Mouse (Mus musculus) limb, embryonic 14.5 days (tissue): Measurements from ENCODE around the gene Gm17359. TPM values are rescaled to one million over a fixed set of nuclear protein-coding genes. Genes with fewer than 3 reads are reported as not detected.

Experiments used
- ATAC-seq: fragments of 200-750 bp; cut with Nextera tagmentation; 2 replicates; pipeline ENCODE4 v1.8.0; 2017; ENCODE audit warnings: low read depth, moderate number of reproducible peaks, moderate TSS enrichment; ENCODE audit not compliant: low FRiP score
- DNase-seq: peaks from one replicate; pipeline ENCODE4 v3.0.0-alpha.2; 2015; ENCODE audit warnings: low spot score
- H3K27ac ChIP-seq: fragments of 300-500 bp; sonication (generic); replicated peaks from 2 replicates; pipeline ENCODE4 v1.5.1; 2014; ENCODE audit warnings: low read depth, mild to moderate bottlenecking, low read length, moderate library complexity, mixed read lengths
- H3K27me3 ChIP-seq: fragments of 300-500 bp; sonication (generic); 2 replicates; pipeline ENCODE4 v1.6.1; 2014; ENCODE audit warnings: low read length, mixed read lengths; ENCODE audit not compliant: control insufficient read depth, insufficient read depth
- H3K36me3 ChIP-seq: fragments of 300-500 bp; sonication (generic); 2 replicates; pipeline ENCODE4 v1.6.1; 2014; ENCODE audit warnings: mild to moderate bottlenecking, low read length, moderate library complexity, mixed read lengths; ENCODE audit not compliant: control insufficient read depth, insufficient read depth
- H3K4me1 ChIP-seq: fragments of 300-500 bp; sonication (generic); 2 replicates; pipeline ENCODE4 v1.6.1; 2014; ENCODE audit warnings: antibody characterized with exemption, low read length, mixed read lengths; ENCODE audit not compliant: control insufficient read depth, insufficient read depth
- H3K4me2 ChIP-seq: fragments of 300-500 bp; sonication (generic); replicated peaks from 2 replicates; pipeline ENCODE4 v1.6.1; 2014; ENCODE audit warnings: low read depth, mild to moderate bottlenecking, low read length, moderate library complexity; ENCODE audit not compliant: severe bottlenecking
- H3K4me3 ChIP-seq: fragments of 300-500 bp; sonication (generic); replicated peaks from 2 replicates; pipeline ENCODE4 v1.5.1; 2014; ENCODE audit warnings: low read length
- H3K9ac ChIP-seq: fragments of 300-500 bp; sonication (generic); 2 replicates; pipeline ENCODE4 v1.6.1; 2014; ENCODE audit warnings: mild to moderate bottlenecking, low read depth, low read length, moderate library complexity; ENCODE audit not compliant: severe bottlenecking
- H3K9me3 ChIP-seq: fragments of 300-500 bp; sonication (generic); 2 replicates; pipeline ENCODE4 v1.6.1; 2016; ENCODE audit warnings: low read length; ENCODE audit not compliant: control insufficient read depth
- POLR2A ChIP-seq: fragments of 200-500 bp; IDR thresholded peaks from 2 replicates; pipeline ENCODE4 v1.8.0; 2012; ENCODE audit warnings: inconsistent platforms, mild to moderate bottlenecking, moderate library complexity, borderline replicate concordance; ENCODE audit not compliant: insufficient read depth, insufficient read length; ENCODE audit errors: extremely low read depth
- WGBS: fragments of 180-500 bp; shearing (Covaris S2); extraction: QIAGEN DNeasy Blood & Tissue Kit; methylation state at CpG from one replicate; pipeline ENCODE4 v1.1.7; 2014; 5-methylcytosine and 5-hydroxymethylcytosine counted together
- polyA plus RNA-seq, 2 experiments: library from polyadenylated mRNA; depleted of rRNA in 1 of 2; stranded (reverse) in 1 of 2; unstranded in 1 of 2; fragments of >200 nt; fragmentation: Nextera tagmentation in 1 of 2; extraction: Ambion mirVana in 1 of 2; gene quantifications; 2 replicates each; pipeline versions ENCODE4 v1.2.1 to v1.2.3; 2012 to 2014

Gm17359 gene
- polyA plus RNA-seq, 2 experiments, result not detected

- DNase-seq, result no peak
- H3K4me3 ChIP-seq, result no peak overlapping the region
- no peak overlapping the region for H3K4me2 ChIP-seq
- 33% methylated on average over 4 of the region's 4 CpGs for WGBS
- no peak overlapping the region for H3K9ac ChIP-seq
- no peak overlapping the region for H3K27ac ChIP-seq
- H3K27me3 ChIP-seq, result no peaks in the 10 kb centered on the region
- H3K9me3 ChIP-seq, result no peaks in the 10 kb centered on the region
- no peaks in the 10 kb centered on the region for H3K36me3 ChIP-seq
- no peak for ATAC-seq
- 0 out of 2 replicates have a peak, but pooled peaks cover 4% of the 10 kb centered on the region for H3K4me1 ChIP-seq
- no peak for TF ChIP-seq POLR2A
Measured at GRCm38 (mm10) chr3:79408546-79408945, 72.1 kb downstream of the Gm17359 start.

DNA sequence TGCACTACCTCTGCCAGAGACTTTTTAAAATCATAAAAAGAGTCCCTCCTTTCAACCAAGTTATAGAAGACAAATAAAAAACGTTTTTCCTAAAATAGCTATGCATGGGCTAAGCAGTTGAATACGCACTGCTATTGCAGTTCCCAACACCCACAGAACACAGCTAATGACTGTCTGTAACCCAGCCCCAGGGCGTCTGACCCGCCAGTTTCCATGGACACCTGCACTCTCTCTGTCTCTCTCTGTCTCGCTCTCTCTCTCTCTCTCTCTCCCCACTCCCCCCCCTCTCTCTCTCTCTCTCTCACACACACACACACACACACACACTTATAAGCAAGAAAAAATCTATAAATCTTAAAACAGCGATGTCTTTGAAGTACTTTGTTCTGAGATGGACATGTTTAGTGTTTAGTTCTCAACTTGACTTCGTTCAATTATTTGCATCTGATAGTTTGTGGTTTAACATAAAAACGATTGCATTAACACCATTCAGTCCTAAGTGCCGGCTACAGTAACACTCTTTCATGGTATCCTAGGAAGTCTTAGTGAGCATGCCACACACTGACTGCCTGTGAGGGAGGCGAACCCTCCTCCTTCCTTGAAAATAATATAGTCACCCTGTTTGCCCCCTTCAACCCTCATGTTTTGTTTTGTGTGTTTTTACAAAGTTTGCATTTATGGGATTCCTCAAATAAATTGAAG, 73.6 kb downstream of the Gm17359 start:
- H3K27ac ChIP-seq, result no peak overlapping the region
- 0 out of 2 replicates have a peak, but pooled peaks cover 4% of the 10 kb centered on the region for H3K4me1 ChIP-seq
- no peaks in the 10 kb centered on the region for H3K9me3 ChIP-seq
- H3K36me3 ChIP-seq, result no peaks in the 10 kb centered on the region
- no peak overlapping the region for H3K9ac ChIP-seq
- ATAC-seq (no peak), DNase-seq (no peak)
- H3K4me2 ChIP-seq, result no peak overlapping the region
- no peak for TF ChIP-seq POLR2A
- H3K27me3 ChIP-seq, result no peaks in the 10 kb centered on the region
- H3K4me3 ChIP-seq, result no peak overlapping the region
- 18% methylated on average over 10 of the region's 10 CpGs for WGBS

DNA sequence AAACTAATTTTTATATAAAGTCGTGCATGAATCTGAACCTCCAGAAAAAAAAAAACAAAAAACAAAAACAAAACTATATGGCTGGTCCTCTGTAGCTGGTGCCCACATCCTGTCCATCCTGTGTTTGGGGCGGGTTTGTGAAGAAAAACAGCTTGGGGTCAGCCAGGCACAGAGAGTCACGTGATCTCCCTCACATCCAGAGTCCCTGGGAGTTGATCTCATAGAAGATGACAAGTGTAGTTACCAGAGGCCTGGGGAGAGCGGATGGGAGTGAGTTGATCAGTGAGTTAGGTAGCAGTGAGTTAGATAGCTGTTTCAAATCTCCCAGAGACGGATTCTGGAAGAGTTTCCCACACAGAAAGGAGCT, 74.2 kb downstream of the Gm17359 start:
- DNase-seq (no peak), ATAC-seq (no peak)
- no peaks in the 10 kb centered on the region for H3K36me3 ChIP-seq
- no peak overlapping the region for H3K4me2 ChIP-seq
- H3K4me3 ChIP-seq, result no peak overlapping the region
- 0 out of 2 replicates have a peak, but pooled peaks cover 4% of the 10 kb centered on the region for H3K4me1 ChIP-seq
- no peak overlapping the region for H3K27ac ChIP-seq
- no peak overlapping the region for H3K9ac ChIP-seq
- H3K27me3 ChIP-seq, result no peaks in the 10 kb centered on the region
- 39% methylated on average over 5 of the region's 5 CpGs for WGBS
- TF ChIP-seq POLR2A, result no peak
- H3K9me3 ChIP-seq, result no peaks in the 10 kb centered on the region

DNA sequence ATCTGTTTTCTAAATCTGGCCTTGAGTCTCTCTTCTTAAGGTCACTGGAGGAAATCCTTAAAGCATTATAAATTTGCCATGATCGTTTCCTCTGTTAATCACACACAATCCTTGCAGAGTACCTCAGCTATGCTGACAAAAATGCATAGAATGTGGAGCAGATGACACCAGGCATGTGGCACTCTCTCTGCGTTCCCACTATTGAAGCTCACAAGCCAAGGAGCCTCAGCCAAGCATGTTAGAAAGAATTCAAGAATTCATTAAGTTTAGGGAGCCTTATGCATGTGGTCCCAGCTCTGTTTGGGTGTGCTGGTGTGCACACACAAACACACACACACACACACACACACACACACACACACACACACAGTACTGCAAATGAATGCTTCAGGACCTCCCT, 75.2 kb downstream of the Gm17359 start:
- TF ChIP-seq POLR2A, result no peak
- Histone ChIP-seq H3K27ac (no peak overlapping the region), H3K36me3 (no peaks in the 10 kb centered on the region), H3K9ac (no peak overlapping the region), H3K4me1 (0 out of 2 replicates have a peak, but pooled peaks cover 4% of the 10 kb centered on the region), H3K4me3 (no peak overlapping the region), H3K9me3 (no peaks in the 10 kb centered on the region), H3K4me2 (no peak overlapping the region), H3K27me3 (no peaks in the 10 kb centered on the region)
- 35% methylated on average over 2 of the region's 2 CpGs for WGBS
- DNase-seq (no peak), ATAC-seq (no peak)

DNA sequence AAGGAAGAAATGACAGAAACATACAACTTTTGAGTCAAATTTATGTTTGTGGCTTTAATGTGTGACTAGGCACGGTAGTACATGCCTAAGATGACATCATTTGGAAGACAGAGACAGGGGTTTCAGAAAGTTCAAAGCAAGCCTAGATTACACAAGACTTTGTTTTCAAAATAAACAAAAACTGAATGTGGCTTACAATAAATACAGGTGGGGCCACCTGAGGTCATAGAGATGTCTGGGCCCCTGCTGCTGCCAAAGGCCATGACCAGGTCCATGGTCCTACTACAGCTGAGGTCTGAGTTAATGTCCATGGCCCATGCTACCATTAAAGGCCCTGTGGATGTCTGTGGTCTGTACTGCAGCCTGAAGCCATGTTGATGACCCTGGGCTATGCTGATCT, 77.0 kb downstream of the Gm17359 start:
- H3K9me3 ChIP-seq, result no peaks in the 10 kb centered on the region
- no peak overlapping the region for H3K27ac ChIP-seq
- no peaks in the 10 kb centered on the region for H3K27me3 ChIP-seq
- ATAC-seq (no peak), DNase-seq (no peak)
- whole genome bisulfite sequencing, result 89% methylated on average over 1 of the region's 1 CpGs
- H3K4me2 ChIP-seq, result no peak overlapping the region
- H3K4me1 ChIP-seq, result 0 out of 2 replicates have a peak, but pooled peaks cover 4% of the 10 kb centered on the region
- no peak overlapping the region for H3K4me3 ChIP-seq
- no peaks in the 10 kb centered on the region for H3K36me3 ChIP-seq
- no peak for TF ChIP-seq POLR2A
- no peak overlapping the region for H3K9ac ChIP-seq

- Histone ChIP-seq H3K4me1 (no peaks in the 10 kb centered on the region), H3K9ac (no peak overlapping the region), H3K9me3 (no peaks in the 10 kb centered on the region), H3K27me3 (no peaks in the 10 kb centered on the region), H3K4me2 (no peak overlapping the region), H3K4me3 (no peak overlapping the region), H3K36me3 (no peaks in the 10 kb centered on the region), H3K27ac (no peak overlapping the region)
- TF ChIP-seq POLR2A, result no peak
- 80% methylated on average over 5 of the region's 5 CpGs for WGBS
- DNase-seq (no peak), ATAC-seq (no peak)
Measured at GRCm38 (mm10) chr3:79415081-79415480, 78.6 kb downstream of the Gm17359 start.
